Comparison of ENCODE assay signal across 20 mouse cellular contexts in genomic region chr5:149434141-149434690, GRCm38 (mm10). TPM values are rescaled to one million over a fixed set of nuclear protein-coding genes. Genes with fewer than 3 reads are reported as not detected.
DNase-seq lines count a peak whose midpoint lies in the region; ATAC-seq and TF ChIP-seq lines count a peak whose summit lies in the region.
"Had no signal": no experiment of that assay in that cellular context is flagged by ENCODE, and none has a peak within 500 bp of the region (broad histone marks: within the 10 kb centered on the region; RNA-seq: fewer than 3 reads in every experiment).

No protein-coding gene starts in this region.

- no peak overlapping the region for H3K4me3 ChIP-seq in layer of hippocampus, adult 2 months
- H3K4me3 ChIP-seq: heart, embryonic 15.5 days; hindbrain, embryonic 10.5 days; midbrain, embryonic 12.5 days had no signal

- ATAC-seq in granulocyte monocyte progenitor cell, adult 5-6 weeks (replicated peaks; ENCODE audit: poor library complexity, severe bottlenecking), result peak; percentile 37
- ATAC-seq: forebrain, postnatal 0 days had no signal

- H3K27ac ChIP-seq in layer of hippocampus, adult 2 months, result no peak overlapping the region
- H3K27ac ChIP-seq: heart, embryonic 15.5 days; hindbrain, embryonic 10.5 days; midbrain, embryonic 12.5 days had no signal

- TF ChIP-seq CTCF in layer of hippocampus, adult 2 months (conservative IDR thresholded peaks at IDR 0.05), result no peak

- DNase-seq in lung, postnatal 36 days, result peak; percentile 24
- DNase-seq in lung, postnatal 4 days, result no peak
- DNase-seq in naive thymus-derived CD4-positive, alpha-beta T cell, adult 2 months (ENCODE audit: low read depth), result peak; percentile 53
- no peak for DNase-seq in cerebellum, adult 18-20 months
- no peak for DNase-seq in layer of hippocampus, adult 2 months (ENCODE audit: low spot score in 2 of 2)
- DNase-seq in kidney, postnatal 25 days, result no peak
- DNase-seq: adrenal gland, adult 8-10 months; cerebellum, postnatal 25 days; forebrain, postnatal 0 days; heart, adult 18-20 months; kidney, adult 11 months; kidney, postnatal 14 days; layer of hippocampus, adult 9-11 months; right cerebral cortex, postnatal 25 days; thymus, adult 2 months had no signal

RNA-seq across cellular contexts. Expression of gene Tex26, which starts 5.2 kb away (rescaled TPM):
- not detected in 2 replicates for total RNA-seq in granulocyte monocyte progenitor cell, adult 5-6 weeks (2014; fragmentation: Nextera tagmentation)
- 0.98 TPM in 1 of 2 replicates, not detected in the other for total RNA-seq in granulocyte monocyte progenitor cell, adult 5-6 weeks (2017)
- total RNA-seq in layer of hippocampus, adult 2 months (2021), result under 1 TPM; 0.49 to 0.69 TPM
- total RNA-seq: adrenal gland, adult 8-10 months; gastrocnemius, adult 18-20 months; heart, adult 18-20 months had no signal

RNA-seq across cellular contexts. Expression of gene Medag, which starts 22.7 kb away (rescaled TPM):
- not detected in 2 replicates for total RNA-seq in granulocyte monocyte progenitor cell, adult 5-6 weeks (2014; fragmentation: Nextera tagmentation)
- not detected in 2 replicates for total RNA-seq in granulocyte monocyte progenitor cell, adult 5-6 weeks (2017)
- total RNA-seq in layer of hippocampus, adult 2 months (2021), result 1 to 10 TPM; 3.9 to 4.0 TPM

Comparison
In these comparisons a context has a peak if more than half of its experiments do, and no peak if none do; other contexts are left out.
1. DNase-seq: peak in lung, postnatal 36 days (single experiment) and naive thymus-derived CD4-positive, alpha-beta T cell, adult 2 months (single experiment); none in lung, postnatal 4 days (0 of 2), cerebellum, adult 18-20 months (0 of 2), layer of hippocampus, adult 2 months (0 of 2) and kidney, postnatal 25 days (0 of 2).
2. RNA of gene Medag, which starts 22.7 kb away (total RNA-seq): 3.9 to 4.0 TPM in layer of hippocampus, adult 2 months; not detected in granulocyte monocyte progenitor cell, adult 5-6 weeks; every median in the first group is over 4 times any median in the second.